Mouse (Mus musculus) ES-E14 (cell line): Measurements from ENCODE around the gene Ciz1.

Experiments
- MAFK ChIP-seq: IDR thresholded peaks from 2 replicates; pipeline ENCODE4 v1.6.1; 2014; ENCODE audit warnings: mild to moderate bottlenecking, low read depth, low read length, inconsistent platforms; ENCODE audit not compliant: insufficient read depth
- ZC3H11A ChIP-seq: IDR thresholded peaks from 2 replicates; pipeline ENCODE4 v1.6.1; 2012; ENCODE audit warnings: low read depth, mild to moderate bottlenecking, inconsistent platforms, low read length, borderline replicate concordance

DNA sequence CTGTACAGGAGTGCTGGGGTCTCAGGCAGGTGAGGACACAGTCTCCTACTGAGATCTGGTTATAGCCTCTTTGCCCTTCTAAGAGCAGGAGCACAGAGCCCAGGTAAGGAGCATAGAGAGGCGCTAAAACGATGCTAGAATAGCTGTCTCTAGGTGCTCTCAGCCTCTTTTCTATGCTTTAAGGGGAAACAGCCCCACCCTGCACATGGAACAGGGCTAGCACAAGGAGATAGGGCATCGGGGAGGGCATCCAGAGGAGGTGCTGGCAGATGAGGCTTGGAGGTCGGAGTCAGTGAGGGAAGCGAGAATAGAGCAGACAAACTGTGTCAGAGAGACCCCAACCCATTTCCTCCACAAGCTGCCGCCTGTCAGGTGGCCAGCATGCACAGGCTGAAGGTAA lies 5.1 kb upstream of the Ciz1 start:
- TF ChIP-seq ZC3H11A (no peak), MAFK (no peak)
